Mouse (Mus musculus): ENCODE results near the gene Prkd2. TPM values are rescaled to one million over a fixed set of nuclear protein-coding genes. Genes with fewer than 3 reads are reported as not detected.
A peak's percentile ranks its signal among the peaks of the same experiment; 100 is the strongest.

The Prkd2 gene
- polyA plus RNA-seq, 1 experiment from 2014 or later = 11.0 TPM

DNA sequence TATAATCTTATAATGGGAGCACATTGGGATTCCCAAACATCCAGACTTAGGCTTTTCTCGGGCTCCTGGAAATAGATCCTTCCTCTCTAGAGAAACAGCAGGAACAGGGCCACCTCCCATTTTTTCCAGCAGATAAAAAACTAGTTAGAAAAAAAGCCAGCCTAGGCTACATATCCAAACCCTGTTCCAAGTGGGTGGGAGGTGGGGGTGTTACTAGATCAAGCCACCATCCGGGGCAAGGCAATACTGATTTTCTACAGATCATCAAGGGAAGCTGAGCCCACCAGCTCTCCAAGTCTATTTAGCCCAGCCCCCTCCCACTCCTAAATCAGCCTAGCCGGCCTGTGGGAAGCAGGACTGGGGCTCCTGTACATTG, 2.0 kb downstream of the Prkd2 start:
- H3K27ac ChIP-seq (ENCODE audit: low read depth, low read length) = no peak overlapping the region

DNA sequence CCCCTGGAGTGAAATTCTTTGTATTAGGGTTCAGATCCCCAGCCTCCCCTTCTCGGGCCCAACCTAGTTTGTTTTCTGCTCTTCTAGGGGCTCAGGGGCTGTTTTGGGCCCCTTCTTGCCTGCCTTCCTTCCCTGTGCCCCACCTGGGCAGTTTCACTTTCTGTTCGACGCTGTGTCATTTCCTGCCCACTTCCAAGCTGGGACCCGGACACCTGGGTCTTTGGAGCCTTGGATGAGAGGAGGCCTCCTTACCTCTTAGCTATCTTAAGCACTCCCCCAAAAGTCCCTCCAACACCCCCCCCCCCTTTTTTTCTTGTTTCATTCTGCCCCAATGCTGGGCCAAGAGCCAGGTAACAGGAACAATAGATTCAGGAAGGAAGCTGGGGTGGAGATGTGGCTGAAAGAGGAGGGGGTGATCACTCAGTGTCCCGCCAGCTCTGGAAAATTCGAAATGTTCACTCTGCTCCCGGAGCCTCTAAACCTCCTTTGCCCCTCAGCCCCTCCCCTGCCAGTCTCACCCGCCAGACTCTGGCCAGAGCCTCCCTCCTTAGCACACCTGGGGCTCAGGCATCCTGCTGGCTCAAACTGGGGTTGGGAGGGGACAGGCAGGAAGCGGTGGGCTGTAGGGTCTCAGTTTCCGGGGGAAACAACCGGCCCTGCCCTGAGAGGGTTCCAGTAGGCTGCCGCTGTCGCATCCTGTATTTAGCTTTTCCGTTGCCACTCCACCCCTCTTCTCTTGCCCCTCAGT, 2.5 kb downstream of the Prkd2 start:
- H3K4me1 ChIP-seq (replicated peaks; ENCODE audit: control insufficient read depth, insufficient read depth, low read length) = peaks cover 8% of the 10 kb centered on the region
- DNase-seq (ENCODE audit: low spot score) (no peak), ATAC-seq (replicated peaks; ENCODE audit: low FRiP score) (no peak)
- peak overlapping the region; percentile 24; the same call in 1 of the 2 replicates for H3K4me2 ChIP-seq (ENCODE audit: low read depth, low read length, severe bottlenecking)
- no peak overlapping the region for H3K27ac ChIP-seq (ENCODE audit: low read depth, low read length)
- peak overlapping the region; percentile 8; the same call in 1 of the 2 replicates for H3K9ac ChIP-seq (ENCODE audit: low read length)
- H3K36me3 ChIP-seq (ENCODE audit: control insufficient read depth, insufficient read depth, low read length) = no peaks in the 10 kb centered on the region; the same call in 1 of the 2 replicates
- H3K27me3 ChIP-seq (ENCODE audit: control insufficient read depth, insufficient read depth, low read length) = no peaks in the 10 kb centered on the region
- no peaks in the 10 kb centered on the region for H3K9me3 ChIP-seq (ENCODE audit: control insufficient read depth, low read length)
- WGBS = 43% methylated on average over 14 of the region's 14 CpGs
- H3K4me3 ChIP-seq (ENCODE audit: low read depth, low read length) = no peak overlapping the region

More for the DNA sequence above, 2.0 kb downstream of the Prkd2 start:
- H3K4me1 ChIP-seq (replicated peaks; ENCODE audit: control insufficient read depth, insufficient read depth, low read length) = peaks cover 8% of the 10 kb centered on the region
- peak overlapping the region; percentile 24; the same call in 1 of the 2 replicates for H3K4me2 ChIP-seq (ENCODE audit: low read depth, low read length, severe bottlenecking)
- no peaks in the 10 kb centered on the region; the same call in 1 of the 2 replicates for H3K36me3 ChIP-seq (ENCODE audit: control insufficient read depth, insufficient read depth, low read length)
- WGBS = 71% methylated on average over 3 of the region's 3 CpGs
- ATAC-seq (replicated peaks; ENCODE audit: low FRiP score) = no peak
- DNase-seq (ENCODE audit: low spot score) = no peak
- no peaks in the 10 kb centered on the region for H3K9me3 ChIP-seq (ENCODE audit: control insufficient read depth, low read length)
- H3K27me3 ChIP-seq (ENCODE audit: control insufficient read depth, insufficient read depth, low read length) = no peaks in the 10 kb centered on the region
- no peak overlapping the region for H3K4me3 ChIP-seq (ENCODE audit: low read depth, low read length)
- peak overlapping the region; percentile 8; the same call in 1 of the 2 replicates for H3K9ac ChIP-seq (ENCODE audit: low read length)

DNA sequence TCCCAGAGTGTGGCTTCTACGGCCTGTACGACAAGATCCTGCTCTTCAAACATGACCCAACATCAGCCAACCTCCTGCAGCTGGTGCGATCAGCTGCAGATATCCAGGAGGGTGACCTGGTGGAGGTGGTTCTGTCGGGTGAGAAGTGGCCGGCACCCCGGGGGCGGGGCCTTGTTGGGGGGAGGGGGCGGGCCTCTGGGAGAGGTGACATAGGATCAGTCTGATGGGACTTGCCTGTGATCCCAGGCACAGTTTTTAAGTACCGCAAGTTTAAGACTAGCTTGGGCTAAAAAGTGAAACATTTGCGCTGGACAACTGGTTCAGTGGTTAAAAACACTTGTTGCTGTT, 3.1 kb downstream of the Prkd2 start:
- no peak for ATAC-seq (replicated peaks; ENCODE audit: low FRiP score)
- H3K9me3 ChIP-seq (ENCODE audit: control insufficient read depth, low read length) = no peaks in the 10 kb centered on the region
- H3K36me3 ChIP-seq (ENCODE audit: control insufficient read depth, insufficient read depth, low read length) = no peaks in the 10 kb centered on the region; the same call in 1 of the 2 replicates
- H3K9ac ChIP-seq (ENCODE audit: low read length) = no peak overlapping the region
- H3K27ac ChIP-seq (ENCODE audit: low read depth, low read length) = no peak overlapping the region
- H3K4me3 ChIP-seq (ENCODE audit: low read depth, low read length) = no peak overlapping the region
- no peaks in the 10 kb centered on the region for H3K27me3 ChIP-seq (ENCODE audit: control insufficient read depth, insufficient read depth, low read length)
- 31% methylated on average over 10 of the region's 10 CpGs for WGBS
- H3K4me2 ChIP-seq (ENCODE audit: low read depth, low read length, severe bottlenecking) = peak overlapping the region; percentile 24; the same call in 1 of the 2 replicates
- DNase-seq (ENCODE audit: low spot score) = no peak
- peaks cover 8% of the 10 kb centered on the region for H3K4me1 ChIP-seq (replicated peaks; ENCODE audit: control insufficient read depth, insufficient read depth, low read length)

DNA sequence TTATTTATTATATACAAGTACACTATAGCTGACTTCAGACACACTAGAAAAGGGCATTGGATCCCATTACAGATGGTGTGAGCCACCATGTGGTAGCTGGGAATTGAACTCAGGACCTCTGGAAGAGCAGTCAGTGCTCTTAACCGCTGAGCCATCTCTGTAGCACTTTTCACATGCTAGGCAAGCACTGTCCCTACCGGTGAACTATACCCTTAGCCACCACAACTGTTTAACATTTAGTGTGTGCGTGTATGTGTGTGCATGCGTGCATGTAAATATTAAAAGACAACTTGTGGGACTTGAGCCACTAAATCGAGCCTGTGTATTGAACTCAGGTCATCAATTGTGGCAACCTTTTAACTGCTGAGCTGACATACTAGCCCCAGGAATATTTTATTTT, 4.1 kb downstream of the Prkd2 start:
- DNase-seq (ENCODE audit: low spot score) (no peak), ATAC-seq (replicated peaks; ENCODE audit: low FRiP score) (no peak)
- Histone ChIP-seq H3K4me2 (ENCODE audit: low read depth, low read length, severe bottlenecking) (no peak overlapping the region), H3K4me3 (ENCODE audit: low read depth, low read length) (no peak overlapping the region), H3K27me3 (ENCODE audit: control insufficient read depth, insufficient read depth, low read length) (no peaks in the 10 kb centered on the region), H3K9ac (ENCODE audit: low read length) (no peak overlapping the region), H3K9me3 (ENCODE audit: control insufficient read depth, low read length) (no peaks in the 10 kb centered on the region), H3K27ac (ENCODE audit: low read depth, low read length) (no peak overlapping the region), H3K36me3 (ENCODE audit: control insufficient read depth, insufficient read depth, low read length) (no peaks in the 10 kb centered on the region; the same call in 1 of the 2 replicates), H3K4me1 (replicated peaks; ENCODE audit: control insufficient read depth, insufficient read depth, low read length) (peaks cover 8% of the 10 kb centered on the region)
- WGBS = 94% methylated on average over 5 of the region's 5 CpGs

DNA sequence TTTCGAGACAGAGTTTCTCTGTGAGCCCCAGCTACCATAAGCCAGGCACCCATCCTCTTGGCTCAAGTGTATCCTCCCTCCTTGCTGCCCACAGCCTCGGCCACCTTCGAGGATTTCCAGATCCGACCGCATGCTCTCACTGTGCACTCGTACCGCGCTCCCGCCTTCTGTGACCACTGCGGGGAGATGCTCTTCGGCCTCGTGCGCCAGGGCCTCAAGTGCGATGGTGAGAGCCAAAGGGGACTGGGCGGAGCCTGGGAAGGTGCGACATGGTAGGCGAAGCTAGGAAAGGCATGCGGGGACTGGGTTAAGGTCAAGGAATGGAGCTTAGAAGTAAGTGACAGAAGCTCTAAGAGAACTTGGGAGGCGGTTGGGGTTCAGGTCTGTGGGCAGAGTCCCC, 4.8 kb downstream of the Prkd2 start:
- peaks cover 8% of the 10 kb centered on the region for H3K4me1 ChIP-seq (replicated peaks; ENCODE audit: control insufficient read depth, insufficient read depth, low read length)
- 87% methylated on average over 19 of the region's 19 CpGs for WGBS
- H3K9ac ChIP-seq (ENCODE audit: low read length) = no peak overlapping the region
- no peak overlapping the region for H3K27ac ChIP-seq (ENCODE audit: low read depth, low read length)
- H3K36me3 ChIP-seq (ENCODE audit: control insufficient read depth, insufficient read depth, low read length) = no peaks in the 10 kb centered on the region; the same call in 1 of the 2 replicates
- no peak for DNase-seq (ENCODE audit: low spot score)
- no peak for ATAC-seq (replicated peaks; ENCODE audit: low FRiP score)
- no peaks in the 10 kb centered on the region for H3K27me3 ChIP-seq (ENCODE audit: control insufficient read depth, insufficient read depth, low read length)
- H3K9me3 ChIP-seq (ENCODE audit: control insufficient read depth, low read length) = no peaks in the 10 kb centered on the region
- H3K4me3 ChIP-seq (ENCODE audit: low read depth, low read length) = no peak overlapping the region
- H3K4me2 ChIP-seq (ENCODE audit: low read depth, low read length, severe bottlenecking) = no peak overlapping the region

DNA sequence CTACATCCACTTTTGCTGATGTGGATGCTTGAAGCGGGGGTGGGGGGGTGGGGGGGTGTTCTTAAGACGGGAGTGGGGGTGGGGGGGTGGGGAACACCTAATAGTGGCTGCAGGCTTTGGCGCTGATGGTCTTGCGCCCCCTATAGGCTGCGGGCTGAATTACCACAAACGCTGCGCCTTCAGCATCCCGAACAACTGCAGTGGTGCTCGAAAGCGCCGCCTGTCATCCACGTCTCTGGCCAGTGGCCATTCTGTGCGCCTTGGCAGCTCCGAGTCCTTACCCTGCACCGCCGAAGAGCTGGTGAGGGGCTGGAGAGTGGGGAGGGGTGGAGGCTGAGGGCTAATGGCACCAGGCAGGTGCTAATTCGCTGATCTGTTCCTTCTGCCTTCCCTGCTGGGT, 5.9 kb downstream of the Prkd2 start:
- ATAC-seq (replicated peaks; ENCODE audit: low FRiP score) = peak; percentile 25; the same call in 1 of the 2 replicates
- peak; percentile 76 for DNase-seq (ENCODE audit: low spot score)
- Histone ChIP-seq H3K36me3 (ENCODE audit: control insufficient read depth, insufficient read depth, low read length) (no peaks in the 10 kb centered on the region; the same call in 1 of the 2 replicates), H3K27ac (ENCODE audit: low read depth, low read length) (no peak overlapping the region), H3K4me2 (ENCODE audit: low read depth, low read length, severe bottlenecking) (no peak overlapping the region), H3K9me3 (ENCODE audit: control insufficient read depth, low read length) (no peaks in the 10 kb centered on the region), H3K27me3 (ENCODE audit: control insufficient read depth, insufficient read depth, low read length) (no peaks in the 10 kb centered on the region), H3K4me3 (ENCODE audit: low read depth, low read length) (no peak overlapping the region), H3K9ac (ENCODE audit: low read length) (no peak overlapping the region), H3K4me1 (replicated peaks; ENCODE audit: control insufficient read depth, insufficient read depth, low read length) (peaks cover 8% of the 10 kb centered on the region)
- WGBS = 22% methylated on average over 17 of the region's 17 CpGs

DNA sequence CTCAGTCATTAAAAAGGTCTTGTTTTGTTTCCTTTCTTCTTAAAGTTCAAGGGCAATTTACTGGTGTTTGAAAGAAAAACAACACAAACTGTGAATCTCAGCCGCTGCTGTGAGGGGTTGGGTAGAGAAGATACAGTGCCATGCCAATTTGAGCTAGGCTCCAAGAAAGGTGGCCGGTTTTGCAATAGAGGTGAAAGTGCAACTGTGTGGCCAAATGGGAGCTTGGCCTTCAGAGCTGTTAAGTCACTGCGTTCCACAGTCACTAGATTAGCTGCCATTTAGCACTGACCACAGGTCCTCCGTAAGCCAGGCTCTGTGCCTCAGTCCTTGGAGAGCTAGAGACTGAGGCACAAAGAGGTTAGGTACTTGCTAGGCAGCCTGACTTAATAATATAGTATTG, 8.9 kb downstream of the Prkd2 start:
- Histone ChIP-seq H3K4me3 (ENCODE audit: low read depth, low read length) (no peak overlapping the region), H3K4me2 (ENCODE audit: low read depth, low read length, severe bottlenecking) (no peak overlapping the region), H3K4me1 (replicated peaks; ENCODE audit: control insufficient read depth, insufficient read depth, low read length) (no peaks in the 10 kb centered on the region), H3K9me3 (ENCODE audit: control insufficient read depth, low read length) (no peaks in the 10 kb centered on the region), H3K27me3 (ENCODE audit: control insufficient read depth, insufficient read depth, low read length) (no peaks in the 10 kb centered on the region), H3K27ac (ENCODE audit: low read depth, low read length) (no peak overlapping the region), H3K9ac (ENCODE audit: low read length) (no peak overlapping the region), H3K36me3 (ENCODE audit: control insufficient read depth, insufficient read depth, low read length) (peaks cover 4% of the 10 kb centered on the region)
- DNase-seq (ENCODE audit: low spot score) (no peak), ATAC-seq (replicated peaks; ENCODE audit: low FRiP score) (no peak)
- WGBS = 89% methylated on average over 4 of the region's 4 CpGs

DNA sequence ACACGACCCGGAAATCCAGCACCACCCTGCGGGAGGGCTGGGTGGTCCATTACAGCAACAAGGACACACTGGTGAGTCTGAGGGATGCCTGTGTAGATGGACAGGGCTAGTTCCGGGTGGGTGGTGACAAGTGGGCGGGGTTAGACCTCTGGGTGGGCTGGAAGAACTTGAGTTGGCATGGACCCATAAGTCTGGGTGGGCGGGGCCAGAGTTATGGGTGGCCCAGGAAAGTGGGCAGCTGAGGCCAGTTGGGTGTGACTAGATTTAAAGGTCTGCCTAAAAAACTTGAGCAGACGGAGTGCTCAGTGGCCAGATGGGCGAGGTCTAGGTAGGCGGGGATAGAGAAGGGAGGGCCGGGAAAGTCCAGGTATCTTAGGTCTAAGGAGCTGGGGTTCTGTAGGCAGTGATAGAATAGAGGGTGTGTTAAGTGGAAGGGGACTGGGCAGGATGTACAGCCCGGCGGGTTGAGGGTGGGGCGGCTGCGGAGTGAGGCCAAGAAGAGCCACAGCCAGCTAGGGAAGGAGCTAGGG, 10.7 kb downstream of the Prkd2 start:
- ATAC-seq (replicated peaks; ENCODE audit: low FRiP score) (no peak), DNase-seq (ENCODE audit: low spot score) (no peak)
- Histone ChIP-seq H3K36me3 (ENCODE audit: control insufficient read depth, insufficient read depth, low read length) (peaks cover 8% of the 10 kb centered on the region), H3K27me3 (ENCODE audit: control insufficient read depth, insufficient read depth, low read length) (no peaks in the 10 kb centered on the region), H3K27ac (ENCODE audit: low read depth, low read length) (no peak overlapping the region), H3K9ac (ENCODE audit: low read length) (no peak overlapping the region), H3K4me2 (ENCODE audit: low read depth, low read length, severe bottlenecking) (no peak overlapping the region), H3K4me1 (replicated peaks; ENCODE audit: control insufficient read depth, insufficient read depth, low read length) (no peaks in the 10 kb centered on the region), H3K9me3 (ENCODE audit: control insufficient read depth, low read length) (no peaks in the 10 kb centered on the region), H3K4me3 (ENCODE audit: low read depth, low read length) (no peak overlapping the region)
- 88% methylated on average over 14 of the region's 14 CpGs for WGBS

DNA sequence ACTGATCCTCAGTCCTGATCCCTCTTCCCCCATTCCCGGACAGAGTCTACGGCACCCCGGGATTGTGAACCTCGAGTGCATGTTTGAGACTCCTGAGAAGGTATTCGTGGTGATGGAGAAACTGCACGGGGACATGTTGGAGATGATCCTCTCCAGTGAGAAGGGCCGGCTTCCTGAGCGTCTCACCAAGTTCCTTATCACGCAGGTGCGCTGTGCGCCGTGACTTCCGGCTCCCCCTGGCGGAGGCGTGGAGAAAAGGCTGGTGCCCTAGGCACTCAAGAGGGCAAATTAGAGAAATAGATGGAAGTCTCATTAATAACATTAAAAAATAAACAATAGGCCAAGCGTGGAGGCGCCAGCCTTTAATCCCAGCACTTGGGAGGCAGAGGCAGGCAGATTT, 15.6 kb downstream of the Prkd2 start:
- ATAC-seq (replicated peaks; ENCODE audit: low FRiP score) (no peak), DNase-seq (ENCODE audit: low spot score) (peak; percentile 67)
- WGBS = 18% methylated on average over 17 of the region's 17 CpGs
- Histone ChIP-seq H3K9ac (ENCODE audit: low read length) (no peak overlapping the region), H3K27ac (ENCODE audit: low read depth, low read length) (no peak overlapping the region), H3K36me3 (ENCODE audit: control insufficient read depth, insufficient read depth, low read length) (peaks cover 8% of the 10 kb centered on the region), H3K27me3 (ENCODE audit: control insufficient read depth, insufficient read depth, low read length) (no peaks in the 10 kb centered on the region), H3K4me2 (ENCODE audit: low read depth, low read length, severe bottlenecking) (no peak overlapping the region), H3K4me3 (ENCODE audit: low read depth, low read length) (no peak overlapping the region), H3K9me3 (ENCODE audit: control insufficient read depth, low read length) (no peaks in the 10 kb centered on the region), H3K4me1 (replicated peaks; ENCODE audit: control insufficient read depth, insufficient read depth, low read length) (no peaks in the 10 kb centered on the region)
